In genomic region chr13:114351321-114351946, GRCm38 (mm10) we compare ENCODE assay signal across 12 mouse cellular contexts. TPM values are rescaled to one million over a fixed set of nuclear protein-coding genes. Genes with fewer than 3 reads are reported as not detected.
DNase-seq lines count a peak whose midpoint lies in the region; ATAC-seq and TF ChIP-seq lines count a peak whose summit lies in the region.
"Had no signal": no experiment of that assay in that cellular context is flagged by ENCODE, and none has a peak within 500 bp of the region (broad histone marks: within the 10 kb centered on the region; RNA-seq: fewer than 3 reads in every experiment).

No protein-coding gene starts in this region.

- H3K9ac ChIP-seq in hindbrain, embryonic 12.5 days = no peak overlapping the region
- H3K9ac ChIP-seq: embryonic facial prominence, embryonic 15.5 days; liver, embryonic 13.5 days had no signal

- no peak for TF ChIP-seq POLR2A in brain, embryonic 14.5 days (IDR thresholded peaks at IDR 0.05; ENCODE audit: borderline replicate concordance, extremely low read depth, insufficient read depth, insufficient read length, poor library complexity, severe bottlenecking)

- no peak for TF ChIP-seq CTCF in brain, embryonic 14.5 days (IDR thresholded peaks at IDR 0.05; ENCODE audit: borderline replicate concordance, extremely low read depth, insufficient read depth, insufficient read length)

- no peak for DNase-seq in hindbrain, embryonic 10.5 days (ENCODE audit: low spot score)
- DNase-seq in brain, embryonic 14.5 days (ENCODE audit: low read depth) = peak; percentile 83
- peak; percentile 85 to 88 for DNase-seq in cerebellum, postnatal 10 days
- DNase-seq in layer of hippocampus, postnatal 14 days (ENCODE audit: low spot score in 2 of 2) = peak; percentile 36 to 56
- no peak for DNase-seq in kidney, adult 11 months
- no peak for DNase-seq in kidney, adult 9 months
- DNase-seq: liver, embryonic 13.5 days had no signal

- WGBS in hindbrain, embryonic 12.5 days = 53% methylated on average over 8 of the region's 8 CpGs
- WGBS in hindbrain, embryonic 10.5 days = 55% methylated on average over 8 of the region's 8 CpGs

- H3K4me3 ChIP-seq in hindbrain, embryonic 12.5 days = no peak overlapping the region
- H3K4me3 ChIP-seq in hindbrain, embryonic 10.5 days = no peak overlapping the region
- H3K4me3 ChIP-seq: embryonic facial prominence, embryonic 15.5 days; liver, embryonic 13.5 days; myocyte had no signal

- no peaks in the 10 kb centered on the region for H3K27me3 ChIP-seq in hindbrain, embryonic 12.5 days
- H3K27me3 ChIP-seq in hindbrain, embryonic 10.5 days (ENCODE audit: insufficient read depth, poor library complexity, severe bottlenecking) = no peaks in the 10 kb centered on the region
- H3K27me3 ChIP-seq: embryonic facial prominence, embryonic 15.5 days; liver, embryonic 13.5 days had no signal

- no peaks in the 10 kb centered on the region for H3K36me3 ChIP-seq in hindbrain, embryonic 12.5 days
- H3K36me3 ChIP-seq in hindbrain, embryonic 10.5 days = no peaks in the 10 kb centered on the region
- H3K36me3 ChIP-seq: embryonic facial prominence, embryonic 15.5 days; liver, embryonic 13.5 days had no signal

- H3K9me3 ChIP-seq in hindbrain, embryonic 12.5 days (replicated peaks) = no peaks in the 10 kb centered on the region
- H3K9me3 ChIP-seq in hindbrain, embryonic 10.5 days = no peaks in the 10 kb centered on the region
- H3K9me3 ChIP-seq: embryonic facial prominence, embryonic 15.5 days; liver, embryonic 13.5 days had no signal

- peaks cover 6% of the 10 kb centered on the region; the same call in 1 of the 2 replicates for H3K4me1 ChIP-seq in hindbrain, embryonic 12.5 days
- H3K4me1 ChIP-seq in hindbrain, embryonic 10.5 days (replicated peaks) = peaks cover 8% of the 10 kb centered on the region
- H3K4me1 ChIP-seq: embryonic facial prominence, embryonic 15.5 days had no signal

- peak; percentile 75 for ATAC-seq in hindbrain, embryonic 12.5 days (ENCODE audit: low FRiP score)
- no peak for ATAC-seq in activated CD4-positive, CD25-positive, alpha-beta regulatory T cell, adult 4 months

- no peak overlapping the region for H3K27ac ChIP-seq in hindbrain, embryonic 12.5 days
- H3K27ac ChIP-seq in hindbrain, embryonic 10.5 days = no peak overlapping the region
- H3K27ac ChIP-seq: embryonic facial prominence, embryonic 15.5 days; kidney, postnatal 0 days; liver, embryonic 13.5 days had no signal

- no peak overlapping the region for H3K4me2 ChIP-seq in hindbrain, embryonic 12.5 days (replicated peaks)
- H3K4me2 ChIP-seq: embryonic facial prominence, embryonic 15.5 days; liver, embryonic 13.5 days had no signal

RNA-seq across cellular contexts. Expression of gene Ndufs4, which starts 36.6 kb away (rescaled TPM):
- polyA plus RNA-seq in hindbrain, embryonic 12.5 days (2016; fragmentation: Nextera tagmentation; extraction: Ambion mirVana) = 278 and 295 TPM in 2 replicates
- 286 and 327 TPM in 2 replicates for polyA plus RNA-seq in hindbrain, embryonic 10.5 days (2016; fragmentation: Nextera tagmentation; extraction: Ambion mirVana)
- 90.4 and 103 TPM in 2 replicates for polyA plus RNA-seq in brain, embryonic 14.5 days (2012; rRNA removed)
- total RNA-seq in layer of hippocampus, postnatal 14 days (2021) = 100 to 1,000 TPM; 180 to 187 TPM
- 100 to 1,000 TPM; 185 to 203 TPM for polyA plus RNA-seq in activated CD4-positive, CD25-positive, alpha-beta regulatory T cell, adult 4 months (2017; shearing (Covaris generic))

Comparison
In these comparisons a context has a peak if more than half of its experiments do, and no peak if none do; other contexts are left out.
1. DNase-seq: peak in brain, embryonic 14.5 days (single experiment), cerebellum, postnatal 10 days (2 of 2) and layer of hippocampus, postnatal 14 days (2 of 2); none in hindbrain, embryonic 10.5 days (single experiment), kidney, adult 11 months (single experiment) and kidney, adult 9 months (single experiment).